Mouse (Mus musculus) CH12.LX (cell line): ENCODE results near the gene Ppm1b. TPM values are rescaled to one million over a fixed set of nuclear protein-coding genes. Genes with fewer than 3 reads are reported as not detected.

ENCODE experiments used
- DNase-seq: peaks from one replicate; pipeline ENCODE4 v3.0.0-alpha.2; 2013; ENCODE audit errors: extremely low read depth
- H3K27ac ChIP-seq: 2 replicates; pipeline ENCODE4 v1.5.1; 2012; ENCODE audit warnings: low read depth, mild to moderate bottlenecking, control low read depth, moderate library complexity; ENCODE audit not compliant: insufficient read depth
- H3K27me3 ChIP-seq: replicated peaks from 2 replicates; pipeline ENCODE3; 2012; ENCODE audit warnings: inconsistent platforms
- H3K36me3 ChIP-seq, 2 experiments: replicated peaks in 1 of 2; 2 replicates each; pipeline versions ENCODE3 to v1.6.1; 2012; ENCODE audit warnings: inconsistent platforms in 1 of 2, low read length in 1 of 2, mild to moderate bottlenecking in 1 of 2, mixed read lengths in 1 of 2, moderate library complexity in 1 of 2; ENCODE audit not compliant: control insufficient read depth in 1 of 2, insufficient read depth in 1 of 2
- H3K4me1 ChIP-seq, 2 experiments: 2 replicates each; pipeline ENCODE4 v1.6.1; 2012; ENCODE audit warnings: inconsistent platforms in 1 of 2, moderate library complexity in 1 of 2; ENCODE audit not compliant: insufficient read depth in 2 of 2, control insufficient read depth in 1 of 2
- H3K4me2 ChIP-seq: 2 replicates; pipeline ENCODE4 v1.6.1; 2012; ENCODE audit warnings: low read depth, mild to moderate bottlenecking, control low read depth; ENCODE audit not compliant: poor library complexity, insufficient read depth, severe bottlenecking
- H3K4me3 ChIP-seq, 3 experiments: fragments of 150-350 bp in 1 of 3; sonication (generic) in 1 of 3; replicated peaks in 1 of 3; 2 replicates each; pipeline versions ENCODE3 to v1.5.1; 2011 to 2012; ENCODE audit warnings: low read depth in 2 of 3, low read length in 2 of 3, mild to moderate bottlenecking in 2 of 3, moderate library complexity in 2 of 3, control low read depth in 1 of 3, improper control_type of control experiment in 1 of 3, inconsistent platforms in 1 of 3, mixed read lengths in 1 of 3; ENCODE audit not compliant: poor library complexity in 1 of 3
- H3K79me2 ChIP-seq: replicated peaks from 2 replicates; pipeline ENCODE4 v1.6.1; 2012; ENCODE audit warnings: mild to moderate bottlenecking, moderate library complexity; ENCODE audit not compliant: control insufficient read depth, poor library complexity, insufficient read depth, severe bottlenecking; ENCODE audit errors: extremely low read depth
- H3K9ac ChIP-seq: 2 replicates; pipeline ENCODE4 v1.6.1; 2012; ENCODE audit warnings: low read depth, mild to moderate bottlenecking, control low read depth, moderate library complexity; ENCODE audit not compliant: insufficient read depth
- H3K9me3 ChIP-seq: replicated peaks from 2 replicates; pipeline ENCODE3; 2012; ENCODE audit warnings: low read length, inconsistent platforms, mixed read lengths
- CTCF ChIP-seq, 2 experiments: IDR thresholded peaks in 1 of 2; conservative IDR thresholded peaks in 1 of 2; 2 replicates each; pipeline ENCODE4 v1.5.1; 2011 to 2012; ENCODE audit warnings: low read depth in 2 of 2, low read length in 2 of 2, improper control_type of control experiment in 1 of 2, inconsistent platforms in 1 of 2, mild to moderate bottlenecking in 1 of 2, moderate library complexity in 1 of 2
- EP300 ChIP-seq: IDR thresholded peaks from 2 replicates; pipeline ENCODE4 v1.6.1; 2011; ENCODE audit warnings: low read length, improper control_type of control experiment
- IRF4 ChIP-seq: IDR thresholded peaks from 2 replicates; pipeline ENCODE4 v1.6.1; 2014; ENCODE audit warnings: low read depth, mild to moderate bottlenecking, inconsistent platforms, low read length, improper control_type of control experiment
- KAT2A ChIP-seq: IDR thresholded peaks from 2 replicates; pipeline ENCODE4 v1.6.1; 2012; ENCODE audit warnings: low read length, improper control_type of control experiment, inconsistent platforms; ENCODE audit not compliant: insufficient replicate concordance
- MAX ChIP-seq: IDR thresholded peaks from 2 replicates; pipeline ENCODE4 v1.6.1; 2011; ENCODE audit warnings: low read length, improper control_type of control experiment
- MAZ ChIP-seq: IDR thresholded peaks from 2 replicates; pipeline ENCODE4 v1.6.1; 2012; ENCODE audit warnings: low read depth, mild to moderate bottlenecking, inconsistent platforms, low read length, improper control_type of control experiment, moderate library complexity
- NELFE ChIP-seq: IDR thresholded peaks from 2 replicates; pipeline ENCODE4 v1.6.1; 2011; ENCODE audit warnings: low read depth, low read length, improper control_type of control experiment
- RCOR1 ChIP-seq: conservative IDR thresholded peaks from 2 replicates; pipeline ENCODE4 v1.6.1; 2012; ENCODE audit warnings: low read depth, mild to moderate bottlenecking, inconsistent platforms, low read length, improper control_type of control experiment
- SIN3A ChIP-seq: IDR thresholded peaks from 2 replicates; pipeline ENCODE4 v1.6.1; 2012; ENCODE audit warnings: low read length, improper control_type of control experiment, inconsistent platforms
- TBP ChIP-seq: conservative IDR thresholded peaks from 2 replicates; pipeline ENCODE4 v1.6.1; 2011; ENCODE audit warnings: low read depth, low read length, improper control_type of control experiment
- UBTF ChIP-seq: IDR thresholded peaks from 2 replicates; pipeline ENCODE4 v1.6.1; 2012; ENCODE audit warnings: low read depth, mild to moderate bottlenecking, inconsistent platforms, low read length, improper control_type of control experiment, moderate library complexity
- USF1 ChIP-seq: IDR thresholded peaks from 2 replicates; pipeline ENCODE4 v1.6.1; 2014; ENCODE audit warnings: low read depth, mild to moderate bottlenecking, inconsistent platforms, low read length, improper control_type of control experiment
- ZKSCAN1 ChIP-seq: IDR thresholded peaks from 2 replicates; pipeline ENCODE4 v1.6.1; 2012; ENCODE audit warnings: low read depth, inconsistent platforms, low read length, improper control_type of control experiment, borderline replicate concordance
- ZNF384 ChIP-seq: IDR thresholded peaks from 2 replicates; pipeline ENCODE4 v1.6.1; 2012; ENCODE audit warnings: low read depth, low read length, improper control_type of control experiment, inconsistent platforms
- dilution Hi-C: fragments of 300-500 bp; cut with MboI; formaldehyde crosslinking; loops from 2 replicates; pipeline ENCODE4 v1.14.3; 2020; ENCODE audit warnings: low sequenced_read_pairs; ENCODE audit not compliant: extremely low pct_unique_long_range_greater_than_20kb, extremely low pct_ligation_motif_present
- in situ Hi-C: fragments of 300-500 bp; cut with MboI; formaldehyde crosslinking; loops from 3 replicates; pipeline ENCODE4 v1.14.3; 2019; ENCODE audit warnings: low sequenced_read_pairs, low pct_ligation_motif_present, low pct_unique_long_range_greater_than_20kb, mixed read lengths
- polyA plus RNA-seq: library from polyadenylated mRNA; unstranded; fragments of >175 nt; gene quantifications from 2 replicates; pipeline ENCODE4 v1.2.1, GENCODE M21; 2012; ENCODE audit warnings: low read depth; ENCODE audit not compliant: insufficient read length
- total RNA-seq, 2 experiments: library from RNA; depleted of rRNA; stranded (reverse); fragments of 300-350 nt in 1 of 2; fragments of >200 nt in 1 of 2; gene quantifications; 2 replicates each; pipeline ENCODE4 v1.2.3; 2012 to 2014

Gene Ppm1b
- total and polyA plus RNA-seq, 3 experiments: 37.7 to 49.6 (median 39.5) TPM

DNA sequence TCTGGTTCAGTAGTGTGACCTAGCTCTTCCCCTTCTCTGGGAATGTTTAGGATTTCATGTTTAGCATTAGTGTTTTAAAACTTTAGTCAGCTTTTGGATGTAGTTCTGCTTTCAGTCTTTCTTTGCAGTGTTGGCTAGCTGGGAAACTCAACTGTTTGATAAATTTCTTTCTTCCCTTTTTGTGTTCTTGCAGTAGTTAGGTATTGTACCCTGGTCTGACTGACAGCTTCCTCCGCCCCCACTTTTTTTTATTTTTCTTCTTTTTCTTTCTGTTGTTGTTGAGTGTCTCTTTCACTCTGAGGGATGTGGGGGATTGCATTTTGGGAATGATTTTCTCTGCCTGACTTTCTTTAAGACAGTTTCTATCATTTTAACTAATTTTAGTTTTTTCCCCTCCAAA lies 25.2 kb downstream of the Ppm1b start:
- peaks cover 24% of the 10 kb centered on the region for H3K79me2 ChIP-seq
- peaks cover 3% of the 10 kb centered on the region for H3K9me3 ChIP-seq
- dilution Hi-C loops (no loop called here), in situ Hi-C loops (no loop called here)
- no peak for DNase-seq
- H3K27me3 ChIP-seq: no peaks in the 10 kb centered on the region
- H3K4me1 ChIP-seq: peaks cover 0 to 21% of the 10 kb centered on the region in 2 experiments; a peak in 1 of 4 replicates
- H3K4me2 ChIP-seq: no peak overlapping the region
- H3K36me3 ChIP-seq: peaks cover 3 to 40% of the 10 kb centered on the region in 2 experiments
- no peak overlapping the region for H3K27ac ChIP-seq
- no peak overlapping the region for H3K9ac ChIP-seq
- H3K4me3 ChIP-seq: no peak overlapping the region
- TF ChIP-seq ZNF384 (0 out of 2 replicates have a peak, but pooled peaks have one; percentile 24), EP300 (no peak)
- TF ChIP-seq, all 38 proteins: peak for 1

DNA sequence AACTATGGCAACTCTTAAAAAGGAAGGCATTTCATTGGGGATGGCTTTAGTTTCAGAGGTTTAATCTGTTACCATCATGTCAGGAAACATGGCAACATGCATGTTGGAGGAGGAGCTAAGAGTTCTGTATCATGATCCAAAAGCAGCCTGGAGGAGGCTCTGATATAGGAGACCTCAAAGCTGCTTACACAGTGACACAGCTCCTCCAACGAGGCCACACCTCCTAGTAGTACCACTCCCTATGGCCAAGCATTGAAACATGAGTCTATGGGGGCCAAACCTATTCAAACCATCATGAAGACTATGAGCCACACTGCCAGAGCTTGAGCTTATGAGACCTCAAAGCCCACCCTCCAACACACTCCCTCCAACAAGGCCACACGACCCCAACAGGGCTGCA lies 26.2 kb downstream of the Ppm1b start:
- dilution Hi-C loops: no loop called here
- no peaks in the 10 kb centered on the region for H3K9me3 ChIP-seq

DNA sequence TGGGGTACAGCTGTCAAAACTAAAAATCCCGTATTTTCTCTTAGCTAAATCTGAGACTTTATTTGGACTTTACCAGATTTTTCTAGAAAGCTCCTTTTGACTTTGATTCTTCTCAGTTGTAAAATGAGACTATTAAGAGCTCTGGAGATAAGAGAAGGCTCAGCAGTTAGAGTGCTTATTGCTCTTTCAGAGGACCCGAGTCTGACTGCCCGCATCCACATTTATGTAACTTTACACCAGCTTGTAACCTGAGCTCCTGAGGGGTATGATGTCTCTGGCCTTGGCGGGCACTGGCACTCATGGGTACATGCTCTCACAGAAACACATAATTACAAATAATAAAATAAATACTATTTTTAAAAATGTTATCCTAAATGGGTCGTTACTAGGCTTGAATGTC lies 29.8 kb downstream of the Ppm1b start:
- no peak for DNase-seq
- in situ Hi-C loops: no loop called here
- no peak overlapping the region for H3K4me3 ChIP-seq
- TF ChIP-seq UBTF (no peak), CTCF (conservative IDR thresholded peaks at IDR 0.05 in 1 of 2, IDR thresholded peaks at IDR 0.05 in 1 of 2; ENCODE audit: low read depth in 2 of 2, low read length in 2 of 2) (no peak), IRF4 (no peak), MAX (no peak), SIN3A (no peak), MAZ (no peak), RCOR1 (no peak), USF1 (no peak), ZKSCAN1 (no peak), NELFE (no peak)
- dilution Hi-C loops: no loop called here
- H3K9ac ChIP-seq: no peak overlapping the region
- H3K9me3 ChIP-seq: no peaks in the 10 kb centered on the region
- peaks cover 0 to 14% of the 10 kb centered on the region in 2 experiments; a peak in 1 of 4 replicates for H3K4me1 ChIP-seq
- H3K27me3 ChIP-seq: no peaks in the 10 kb centered on the region
- H3K27ac ChIP-seq: no peak overlapping the region
- H3K36me3 ChIP-seq: peaks cover 3 to 44% of the 10 kb centered on the region in 2 experiments
- H3K79me2 ChIP-seq: peaks cover 19% of the 10 kb centered on the region
- no peak overlapping the region for H3K4me2 ChIP-seq

More for the DNA sequence above, 26.2 kb downstream of the Ppm1b start:
- H3K4me1 ChIP-seq: peaks cover 0 to 21% of the 10 kb centered on the region in 2 experiments; a peak in 1 of 4 replicates
- H3K79me2 ChIP-seq: peaks cover 21% of the 10 kb centered on the region
- no peak overlapping the region for H3K9ac ChIP-seq
- no peak for TF ChIP-seq KAT2A
- no peak for TF ChIP-seq TBP
- H3K27ac ChIP-seq: no peak overlapping the region
- no peak overlapping the region for H3K4me3 ChIP-seq
- no peaks in the 10 kb centered on the region for H3K27me3 ChIP-seq
- in situ Hi-C loops: no loop called here
- no peak for DNase-seq
- no peak overlapping the region for H3K4me2 ChIP-seq
- H3K36me3 ChIP-seq: peaks cover 3 to 42% of the 10 kb centered on the region in 2 experiments
